Mouse (Mus musculus) liver, postnatal 0 days (tissue): ENCODE measurements around the gene Ghdc. TPM values are rescaled to one million over a fixed set of nuclear protein-coding genes. Genes with fewer than 3 reads are reported as not detected.
"Not testable (repeated sequence)": the region's sequence is repeated elsewhere in the genome, so short reads cannot be mapped to it uniquely, and the experiment has no call there.

Experiments
- ATAC-seq: fragments of 200-750 bp; cut with Nextera tagmentation; 2 replicates; pipeline ENCODE4 v1.8.0; 2017; ENCODE audit warnings: mild to moderate bottlenecking, moderate library complexity
- DNase-seq: peaks from one replicate; pipeline ENCODE4 v3.0.0-alpha.2; 2016
- H3K27ac ChIP-seq: fragments of 300-500 bp; sonication (generic); 2 replicates; pipeline ENCODE4 v1.5.1; 2014; ENCODE audit warnings: antibody characterized with exemption, moderate library complexity, mild to moderate bottlenecking, low read depth
- H3K27me3 ChIP-seq: fragments of 300-500 bp; sonication (generic); 2 replicates; pipeline ENCODE4 v1.6.1; 2014; ENCODE audit warnings: low read length, control low read depth, mixed read lengths; ENCODE audit not compliant: insufficient read depth
- H3K36me3 ChIP-seq: fragments of 300-500 bp; sonication (generic); replicated peaks from 2 replicates; pipeline ENCODE4 v1.6.1; 2014; ENCODE audit warnings: mild to moderate bottlenecking, control low read depth, low read length, moderate library complexity, mixed read lengths; ENCODE audit not compliant: insufficient read depth
- H3K4me1 ChIP-seq: fragments of 300-500 bp; sonication (generic); 2 replicates; pipeline ENCODE4 v1.6.1; 2014; ENCODE audit warnings: antibody characterized with exemption, mild to moderate bottlenecking, control low read depth; ENCODE audit not compliant: insufficient read depth
- H3K4me2 ChIP-seq: fragments of 300-500 bp; sonication (generic); 2 replicates; pipeline ENCODE4 v1.6.1; 2014; ENCODE audit warnings: low read depth, mild to moderate bottlenecking, low read length, moderate library complexity, mixed read lengths
- H3K4me3 ChIP-seq: fragments of 300-500 bp; sonication (generic); 2 replicates; pipeline ENCODE4 v1.5.1; 2014; ENCODE audit warnings: low read depth, low read length
- H3K9ac ChIP-seq: fragments of 300-500 bp; sonication (generic); replicated peaks from 2 replicates; pipeline ENCODE4 v1.6.1; 2014; ENCODE audit warnings: mild to moderate bottlenecking, moderate library complexity
- H3K9me3 ChIP-seq: fragments of 300-500 bp; sonication (generic); 2 replicates; pipeline ENCODE4 v1.6.1; 2016; ENCODE audit warnings: mild to moderate bottlenecking, control low read depth, low read length, mixed read lengths
- CTCF ChIP-seq: sonication (generic); IDR thresholded peaks from 2 replicates; pipeline ENCODE4 v1.5.1; 2016; ENCODE audit warnings: antibody characterized with exemption, low read depth
- EP300 ChIP-seq: IDR thresholded peaks from 2 replicates; pipeline ENCODE4 v1.6.1; 2016; ENCODE audit warnings: antibody characterized with exemption, low read depth, mild to moderate bottlenecking
- WGBS: fragments of 180-500 bp; shearing (Covaris S2); extraction: QIAGEN DNeasy Blood & Tissue Kit; methylation state at CpG from one replicate; pipeline ENCODE4 v1.1.7; 2014; ENCODE audit not compliant: insufficient replicate concordance; 5-methylcytosine and 5-hydroxymethylcytosine counted together
- polyA plus RNA-seq: library from polyadenylated mRNA; unstranded; fragments of >200 nt; fragmentation: Nextera tagmentation; extraction: Ambion mirVana; gene quantifications from 2 replicates; pipeline ENCODE4 v1.2.1, GENCODE M21; 2015

Gene Ghdc
- polyA plus RNA-seq, 1 experiment from 2014 or later: 1.9 TPM

GRCm38 (mm10) chr11:100805535-100805934, 34.8 kb upstream of the Ghdc start:
- DNase-seq (no peak), ATAC-seq (no peak)
- Histone ChIP-seq H3K9ac (no peak overlapping the region), H3K9me3 (no peaks in the 10 kb centered on the region), H3K36me3 (peaks cover 60% of the 10 kb centered on the region), H3K27me3 (no peaks in the 10 kb centered on the region), H3K4me2 (no peak overlapping the region), H3K27ac (no peak overlapping the region), H3K4me3 (no peak overlapping the region), H3K4me1 (no peaks in the 10 kb centered on the region)
- TF ChIP-seq EP300 (no peak), CTCF (no peak)
- WGBS: 72% methylated on average over 7 of the region's 7 CpGs

GRCm38 (mm10) chr11:100804409-100804808, 33.7 kb upstream of the Ghdc start:
- no peak overlapping the region for H3K27ac ChIP-seq
- TF ChIP-seq CTCF (no peak), EP300 (no peak)
- no peak overlapping the region for H3K9ac ChIP-seq
- no peaks in the 10 kb centered on the region for H3K27me3 ChIP-seq
- H3K36me3 ChIP-seq: peaks cover 67% of the 10 kb centered on the region
- no peak overlapping the region for H3K4me3 ChIP-seq
- 61% methylated on average over 10 of the region's 10 CpGs for WGBS
- ATAC-seq: no peak
- H3K4me1 ChIP-seq: no peaks in the 10 kb centered on the region
- no peaks in the 10 kb centered on the region for H3K9me3 ChIP-seq
- H3K4me2 ChIP-seq: no peak overlapping the region
- DNase-seq: no peak

DNA sequence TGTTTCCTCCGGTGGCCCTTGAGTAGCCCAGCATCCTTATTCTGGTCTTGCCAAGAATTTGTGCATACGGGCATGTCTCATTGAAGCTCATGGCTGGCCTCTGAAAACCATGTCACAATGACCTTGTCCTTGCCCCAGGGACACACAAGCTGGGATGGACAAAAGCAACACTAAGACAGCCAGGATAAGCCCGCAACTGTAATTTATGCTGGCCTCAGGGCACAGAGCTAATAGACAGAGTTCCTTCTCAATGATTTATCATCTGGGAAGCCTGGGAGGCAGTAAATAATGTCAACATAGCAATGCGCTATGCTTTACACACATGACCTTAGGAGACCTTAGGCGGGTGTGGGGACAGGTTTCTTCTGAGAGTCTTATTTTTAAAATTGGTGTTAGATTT, 28.7 kb upstream of the Ghdc start:
- H3K4me2 ChIP-seq: no peak overlapping the region

DNA sequence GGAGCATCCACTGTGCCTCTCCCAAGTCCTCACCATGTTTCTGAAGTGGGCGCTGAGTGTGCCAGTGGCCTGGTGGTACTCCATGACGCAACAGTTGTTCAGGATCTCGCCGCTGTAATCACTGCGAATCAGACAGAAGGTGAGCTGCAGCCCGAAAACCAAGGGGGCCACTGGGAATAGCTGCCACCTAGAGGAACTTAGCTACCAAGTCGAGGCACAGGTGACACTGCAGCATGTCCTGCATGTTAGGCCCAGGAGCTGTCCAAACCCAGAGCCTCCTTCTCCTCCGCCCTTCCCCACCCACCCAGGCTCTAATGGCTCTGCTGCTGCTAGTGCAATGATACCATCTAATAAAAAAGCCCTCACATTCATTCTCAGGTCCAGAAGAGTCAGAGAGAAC, 25.8 kb upstream of the Ghdc start:
- Histone ChIP-seq H3K4me3 (no peak overlapping the region), H3K4me2 (no peak overlapping the region), H3K9ac (no peak overlapping the region), H3K9me3 (no peaks in the 10 kb centered on the region), H3K4me1 (no peaks in the 10 kb centered on the region), H3K36me3 (peaks cover 51% of the 10 kb centered on the region), H3K27me3 (no peaks in the 10 kb centered on the region), H3K27ac (no peak overlapping the region)
- no peak for TF ChIP-seq CTCF
- TF ChIP-seq EP300: no peak
- 75% methylated on average over 8 of the region's 8 CpGs for WGBS
- ATAC-seq: no peak
- no peak for DNase-seq

More for the DNA sequence above, 28.7 kb upstream of the Ghdc start:
- no peak for DNase-seq
- H3K4me1 ChIP-seq: no peaks in the 10 kb centered on the region
- ATAC-seq: no peak
- no peaks in the 10 kb centered on the region for H3K27me3 ChIP-seq
- TF ChIP-seq EP300 (no peak), CTCF (no peak)
- H3K27ac ChIP-seq: no peak overlapping the region
- no peaks in the 10 kb centered on the region for H3K9me3 ChIP-seq
- H3K36me3 ChIP-seq: peaks cover 67% of the 10 kb centered on the region
- WGBS: 91% methylated on average over 5 of the region's 5 CpGs
- H3K9ac ChIP-seq: no peak overlapping the region
- no peak overlapping the region for H3K4me3 ChIP-seq

- no peak overlapping the region for H3K4me3 ChIP-seq
- H3K36me3 ChIP-seq: peaks cover 49% of the 10 kb centered on the region
- no peak overlapping the region for H3K27ac ChIP-seq
- H3K9ac ChIP-seq: no peak overlapping the region
- no peak for TF ChIP-seq EP300
- TF ChIP-seq CTCF: no peak
- no peak overlapping the region for H3K4me2 ChIP-seq
- no peak for DNase-seq
- H3K27me3 ChIP-seq: no peaks in the 10 kb centered on the region
- ATAC-seq: no peak
- H3K9me3 ChIP-seq: no peaks in the 10 kb centered on the region
- 86% methylated on average over 2 of the region's 2 CpGs for WGBS
- no peaks in the 10 kb centered on the region for H3K4me1 ChIP-seq
These were observed 24.6 kb upstream of the Ghdc start for GRCm38 (mm10) chr11:100795386-100795785.

GRCm38 (mm10) chr11:100791457-100792049, 20.8 kb upstream of the Ghdc start:
- ATAC-seq (no peak), DNase-seq (no peak)
- H3K9me3 ChIP-seq: no peaks in the 10 kb centered on the region
- H3K4me3 ChIP-seq: no peak overlapping the region
- no peak overlapping the region for H3K9ac ChIP-seq
- no peaks in the 10 kb centered on the region for H3K27me3 ChIP-seq
- peaks cover 57% of the 10 kb centered on the region for H3K36me3 ChIP-seq
- no peaks in the 10 kb centered on the region for H3K4me1 ChIP-seq
- TF ChIP-seq CTCF (no peak), EP300 (no peak)
- no peak overlapping the region for H3K4me2 ChIP-seq
- no peak overlapping the region for H3K27ac ChIP-seq
- WGBS: 85% methylated on average over 2 of the region's 2 CpGs

DNA sequence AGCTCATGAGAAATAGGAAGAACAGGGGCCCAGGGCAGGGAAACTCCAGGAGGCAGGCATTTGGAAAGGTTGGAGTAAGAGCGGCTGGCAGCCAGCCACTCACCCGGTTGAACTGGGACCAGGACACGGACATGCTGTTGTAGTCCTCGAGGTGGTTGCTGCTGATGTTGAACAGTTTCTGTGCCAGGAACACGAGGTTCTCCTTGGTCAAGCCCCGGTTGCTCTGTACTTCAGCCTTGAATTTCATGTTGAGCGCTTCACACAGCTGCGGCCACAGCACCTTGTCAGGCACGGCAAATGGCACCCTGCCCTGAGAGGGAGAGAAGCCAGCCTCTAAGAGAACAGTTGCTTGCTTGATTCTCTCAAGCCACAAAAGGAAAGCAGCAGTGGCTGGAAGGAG, 19.9 kb upstream of the Ghdc start:
- H3K9ac ChIP-seq, H3K4me3 ChIP-seq, H3K4me2 ChIP-seq, H3K4me1 ChIP-seq, ATAC-seq, H3K9me3 ChIP-seq, H3K27me3 ChIP-seq, H3K27ac ChIP-seq, DNase-seq: not testable (repeated sequence)
- WGBS: 91% methylated on average over 9 of the region's 9 CpGs
- H3K36me3 ChIP-seq: peaks cover 57% of the 10 kb centered on the region
